In genomic region chr19:5294972-5295735, GRCm38 (mm10) we compare ENCODE assay signal across 8 mouse cellular contexts. TPM values are rescaled to one million over a fixed set of nuclear protein-coding genes. Genes with fewer than 3 reads are reported as not detected.
DNase-seq lines count a peak whose midpoint lies in the region; ATAC-seq and TF ChIP-seq lines count a peak whose summit lies in the region.

Gene Sf3b2 (minus strand): TSS chr19:5295455.

- H3K4me2 ChIP-seq in forebrain, embryonic 13.5 days: peak within 1 kb of the TSS; percentile 89
- H3K4me2 ChIP-seq in liver, postnatal 0 days (ENCODE audit: low read depth, low read length): peak within 1 kb of the TSS; percentile 89
- peak within 1 kb of the TSS; percentile 73 for H3K4me2 ChIP-seq in neural tube, embryonic 14.5 days (ENCODE audit: low read depth, low read length)

- H3K36me3 ChIP-seq in ES-Bruce4 (ENCODE audit: control insufficient read depth, insufficient read depth, low read length, poor library complexity, severe bottlenecking): peaks cover 27% of the 10 kb centered on the region
- H3K36me3 ChIP-seq in forebrain, embryonic 13.5 days (ENCODE audit: poor library complexity, severe bottlenecking): peaks cover 37% of the 10 kb centered on the region
- H3K36me3 ChIP-seq in liver, postnatal 0 days (replicated peaks; ENCODE audit: insufficient read depth, low read length): peaks cover 26% of the 10 kb centered on the region
- peaks cover 26% of the 10 kb centered on the region for H3K36me3 ChIP-seq in neural tube, embryonic 14.5 days (ENCODE audit: control insufficient read depth, insufficient read depth, low read length)

- H3K4me1 ChIP-seq in ES-Bruce4 (ENCODE audit: control insufficient read depth, insufficient read depth, low read length): peaks cover 2% of the 10 kb centered on the region
- H3K4me1 ChIP-seq in forebrain, embryonic 13.5 days: peaks cover 42% of the 10 kb centered on the region
- H3K4me1 ChIP-seq in liver, postnatal 0 days (ENCODE audit: insufficient read depth): peaks cover 13% of the 10 kb centered on the region
- H3K4me1 ChIP-seq in neural tube, embryonic 14.5 days (ENCODE audit: control insufficient read depth, insufficient read depth, low read length): peaks cover 28% of the 10 kb centered on the region

- no peak for TF ChIP-seq EP300 in ES-Bruce4 (IDR thresholded peaks at IDR 0.05; ENCODE audit: insufficient read depth, low read depth, low read length)
- TF ChIP-seq EP300 in liver, postnatal 0 days (IDR thresholded peaks at IDR 0.05; ENCODE audit: low read depth): peak; percentile 77; the same call in 1 of the 2 replicates

- 0% methylated on average over 45 of the region's 46 CpGs for WGBS in forebrain, embryonic 13.5 days
- WGBS in large intestine, adult 2 months: under 1% methylated on average over 46 of the region's 46 CpGs
- under 1% methylated on average over 46 of the region's 46 CpGs for WGBS in liver, postnatal 0 days (ENCODE audit: insufficient replicate concordance)
- WGBS in neural tube, embryonic 14.5 days: under 1% methylated on average over 46 of the region's 46 CpGs

- H3K9ac ChIP-seq in ES-Bruce4 (ENCODE audit: low read depth, poor library complexity, severe bottlenecking): peak within 1 kb of the TSS; percentile 76
- H3K9ac ChIP-seq in forebrain, embryonic 13.5 days: peak within 1 kb of the TSS; percentile 88
- peak within 1 kb of the TSS; percentile 87 for H3K9ac ChIP-seq in liver, postnatal 0 days (replicated peaks)
- H3K9ac ChIP-seq in neural tube, embryonic 14.5 days (replicated peaks; ENCODE audit: low read depth, low read length): peak within 1 kb of the TSS; percentile 70

- H3K9me3 ChIP-seq in ES-Bruce4 (replicated peaks; ENCODE audit: control insufficient read depth, insufficient read depth, low read length, poor library complexity, severe bottlenecking): no peaks in the 10 kb centered on the region
- no peaks in the 10 kb centered on the region for H3K9me3 ChIP-seq in forebrain, embryonic 13.5 days (replicated peaks)
- H3K9me3 ChIP-seq in liver, postnatal 0 days (ENCODE audit: low read length): no peaks in the 10 kb centered on the region
- H3K9me3 ChIP-seq in neural tube, embryonic 14.5 days (ENCODE audit: control insufficient read depth, low read length): no peaks in the 10 kb centered on the region

- peak within 1 kb of the TSS; percentile 68 for H3K27ac ChIP-seq in ES-Bruce4 (ENCODE audit: insufficient read depth, low read length)
- peak within 1 kb of the TSS; percentile 88 for H3K27ac ChIP-seq in forebrain, embryonic 13.5 days
- H3K27ac ChIP-seq in liver, postnatal 0 days (ENCODE audit: low read depth): peak within 1 kb of the TSS; percentile 83
- peak within 1 kb of the TSS; percentile 85 for H3K27ac ChIP-seq in neural tube, embryonic 14.5 days (ENCODE audit: low read depth, low read length)

- DNase-seq in heart, postnatal 10 days: peak; percentile 99 to 100
- peak; percentile 100 for DNase-seq in large intestine, adult 2 months (ENCODE audit: low read depth, low spot score)
- peak; percentile 98 for DNase-seq in liver, postnatal 0 days
- DNase-seq in testis, postnatal 10 days (ENCODE audit: low spot score): peak; percentile 96

- peak; percentile 54 for TF ChIP-seq CTCF in ES-Bruce4 (IDR thresholded peaks at IDR 0.05; ENCODE audit: low read depth, low read length)
- peak; percentile 94 for TF ChIP-seq CTCF in liver, postnatal 0 days (IDR thresholded peaks at IDR 0.05; ENCODE audit: low read depth)

- H3K4me3 ChIP-seq in ES-Bruce4 (ENCODE audit: low read depth, low read length): peak within 1 kb of the TSS; percentile 93
- peak within 1 kb of the TSS; percentile 89 for H3K4me3 ChIP-seq in forebrain, embryonic 13.5 days
- peak within 1 kb of the TSS; percentile 93 for H3K4me3 ChIP-seq in liver, postnatal 0 days (ENCODE audit: low read depth, low read length)
- peak within 1 kb of the TSS; percentile 91 for H3K4me3 ChIP-seq in neural tube, embryonic 14.5 days (ENCODE audit: low read depth, low read length)

- H3K27me3 ChIP-seq in ES-Bruce4 (ENCODE audit: control insufficient read depth, insufficient read depth, low read length, poor library complexity, severe bottlenecking): no peaks in the 10 kb centered on the region
- no peaks in the 10 kb centered on the region for H3K27me3 ChIP-seq in forebrain, embryonic 13.5 days
- peaks cover 5% of the 10 kb centered on the region; the same call in 1 of the 2 replicates for H3K27me3 ChIP-seq in liver, postnatal 0 days (ENCODE audit: insufficient read depth, low read length)
- no peaks in the 10 kb centered on the region for H3K27me3 ChIP-seq in neural tube, embryonic 14.5 days (ENCODE audit: control insufficient read depth, insufficient read depth, low read length)

- peak; percentile 87 for TF ChIP-seq POLR2A in ES-Bruce4 (IDR thresholded peaks at IDR 0.05; ENCODE audit: insufficient read depth, low read length)

- intact Hi-C loops in heart, postnatal 10 days (cut with DNase I): loop anchor here (2.0 kb wide), 1 partner anchor 20 kb away; no protein-coding TSS in a partner anchor

- peak; percentile 91 for ATAC-seq in cerebellum, adult (ENCODE audit: insufficient number of reproducible peaks, low FRiP score, low TSS enrichment)
- peak; percentile 98 for ATAC-seq in forebrain, embryonic 13.5 days
- peak; percentile 98 for ATAC-seq in liver, postnatal 0 days
- ATAC-seq in neural tube, embryonic 14.5 days (ENCODE audit: low read depth): peak; percentile 96

RNA-seq across cellular contexts. Expression of gene Sf3b2, which starts in this region (rescaled TPM):
- polyA plus RNA-seq in ES-Bruce4 (2011; ENCODE audit: insufficient read depth, insufficient read length, low read depth, missing spikeins): 179 and 185 TPM in 2 replicates
- 428 and 432 TPM in 2 replicates for polyA plus RNA-seq in forebrain, embryonic 13.5 days (2015; fragmentation: Nextera tagmentation; extraction: Ambion mirVana)
- 100 to 1,000 TPM; 129 to 136 TPM for total RNA-seq in heart, postnatal 10 days (2021)
- polyA plus RNA-seq in large intestine, adult 2 months (2012; rRNA removed): 71.5 and 85.8 TPM in 2 replicates
- polyA plus RNA-seq in liver, postnatal 0 days (2015; fragmentation: Nextera tagmentation; extraction: Ambion mirVana): 80.7 and 93.7 TPM in 2 replicates
- polyA plus RNA-seq in neural tube, embryonic 14.5 days (2014; fragmentation: Nextera tagmentation; extraction: Ambion mirVana): 321 and 329 TPM in 2 replicates

Comparison
In these comparisons a context has a peak if more than half of its experiments do, and no peak if none do; other contexts are left out.
1. Peak in every context shown above with its lines: DNase-seq, ATAC-seq, H3K4me3 ChIP-seq and H3K27ac ChIP-seq.